Mouse (Mus musculus) embryonic facial prominence, embryonic 15.5 days (tissue): ENCODE data around the gene 2010300C02Rik. TPM values are rescaled to one million over a fixed set of nuclear protein-coding genes. Genes with fewer than 3 reads are reported as not detected.
"Not testable (repeated sequence)": the region's sequence is repeated elsewhere in the genome, so short reads cannot be mapped to it uniquely, and the experiment has no call there.

Source experiments
- ATAC-seq: fragments of 200-750 bp; cut with Nextera tagmentation; 2 replicates; pipeline ENCODE4 v1.8.0; 2017; ENCODE audit warnings: low read depth, moderate TSS enrichment; ENCODE audit not compliant: insufficient number of reproducible peaks, low FRiP score, low TSS enrichment
- H3K27ac ChIP-seq: fragments of 300-500 bp; sonication (generic); replicated peaks from 2 replicates; pipeline ENCODE4 v1.5.1; 2015; ENCODE audit warnings: mild to moderate bottlenecking, inconsistent platforms
- H3K27me3 ChIP-seq: fragments of 300-500 bp; sonication (generic); 2 replicates; pipeline ENCODE4 v1.6.1; 2015; ENCODE audit warnings: inconsistent platforms
- H3K36me3 ChIP-seq: fragments of 300-500 bp; sonication (generic); 2 replicates; pipeline ENCODE4 v1.6.1; 2015; ENCODE audit warnings: mild to moderate bottlenecking, inconsistent platforms
- H3K4me1 ChIP-seq: fragments of 300-500 bp; sonication (generic); 2 replicates; pipeline ENCODE4 v1.6.1; 2015; ENCODE audit warnings: inconsistent platforms
- H3K4me2 ChIP-seq: fragments of 300-500 bp; sonication (generic); replicated peaks from 2 replicates; pipeline ENCODE4 v1.6.1; 2015; ENCODE audit warnings: mild to moderate bottlenecking, inconsistent platforms
- H3K4me3 ChIP-seq: fragments of 300-500 bp; sonication (generic); replicated peaks from 2 replicates; pipeline ENCODE4 v1.5.1; 2015; ENCODE audit warnings: mild to moderate bottlenecking, inconsistent platforms
- H3K9ac ChIP-seq: fragments of 300-500 bp; sonication (generic); 2 replicates; pipeline ENCODE4 v1.6.1; 2015; ENCODE audit warnings: inconsistent platforms
- H3K9me3 ChIP-seq: fragments of 300-500 bp; sonication (generic); replicated peaks from 2 replicates; pipeline ENCODE4 v1.6.1; 2016; ENCODE audit warnings: inconsistent platforms
- WGBS: fragments of 180-500 bp; shearing (Covaris S2); methylation state at CpG from one replicate; pipeline ENCODE4 v1.1.7; 2015; 5-methylcytosine and 5-hydroxymethylcytosine counted together
- polyA plus RNA-seq: library from polyadenylated mRNA; unstranded; fragments of >200 nt; fragmentation: Nextera tagmentation; extraction: Ambion mirVana; gene quantifications from 2 replicates; pipeline ENCODE4 v1.2.1, GENCODE M21; 2015

The 2010300C02Rik gene
- polyA plus RNA-seq, 1 experiment from 2014 or later = 11.5 TPM

- Histone ChIP-seq H3K9ac (no peak overlapping the region), H3K4me1 (no peaks in the 10 kb centered on the region), H3K4me3 (no peak overlapping the region), H3K27ac (no peak overlapping the region), H3K4me2 (no peak overlapping the region), H3K36me3 (no peaks in the 10 kb centered on the region), H3K27me3 (no peaks in the 10 kb centered on the region), H3K9me3 (no peaks in the 10 kb centered on the region)
- WGBS = 62% methylated on average over 9 of the region's 9 CpGs
- ATAC-seq = no peak
Measured at GRCm38 (mm10) chr1:37600640-37601175, 119.2 kb downstream of the 2010300C02Rik start.

- Histone ChIP-seq H3K4me2 (no peak overlapping the region), H3K4me3 (no peak overlapping the region), H3K4me1 (no peaks in the 10 kb centered on the region), H3K27ac (no peak overlapping the region), H3K9ac (no peak overlapping the region), H3K36me3 (no peaks in the 10 kb centered on the region), H3K27me3 (no peaks in the 10 kb centered on the region), H3K9me3 (no peaks in the 10 kb centered on the region)
- 58% methylated on average over 5 of the region's 5 CpGs for WGBS
- ATAC-seq = no peak
Measured at GRCm38 (mm10) chr1:37598986-37599385, 120.9 kb downstream of the 2010300C02Rik start.

DNA sequence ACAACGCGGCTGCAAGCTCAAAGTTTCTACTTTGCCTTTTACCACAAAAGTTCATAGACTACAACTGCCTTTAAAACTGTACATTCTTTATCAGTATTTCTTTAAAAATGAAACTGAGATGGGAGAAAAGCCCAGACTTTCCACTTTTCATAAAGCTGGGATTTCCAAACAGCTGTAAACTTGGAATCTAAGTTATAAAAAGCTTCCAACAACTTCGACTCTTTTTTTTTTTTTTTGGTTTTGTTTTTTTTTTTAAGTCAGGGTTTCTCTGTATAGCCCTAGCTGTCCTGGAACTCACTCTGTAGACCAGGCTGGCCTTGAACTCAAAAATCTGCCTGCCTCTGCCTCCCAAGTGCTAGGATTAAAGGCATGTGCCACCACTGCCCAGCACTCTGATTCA, 125.1 kb downstream of the 2010300C02Rik start:
- ATAC-seq = not testable (repeated sequence)
- 81% methylated on average over 3 of the region's 3 CpGs for WGBS

GRCm38 (mm10) chr1:37585809-37586480, 133.9 kb downstream of the 2010300C02Rik start:
- H3K4me3 ChIP-seq = no peak overlapping the region
- no peak for ATAC-seq
- 0 out of 2 replicates have a peak overlapping the region, but pooled peaks have one; percentile 12 for H3K27ac ChIP-seq
- H3K4me1 ChIP-seq = no peaks in the 10 kb centered on the region
- no peak overlapping the region for H3K9ac ChIP-seq
- no peaks in the 10 kb centered on the region for H3K36me3 ChIP-seq
- no peaks in the 10 kb centered on the region for H3K9me3 ChIP-seq
- H3K27me3 ChIP-seq = no peaks in the 10 kb centered on the region
- no peak overlapping the region for H3K4me2 ChIP-seq
- WGBS = 74% methylated on average over 13 of the region's 13 CpGs

More for the DNA sequence above, 125.1 kb downstream of the 2010300C02Rik start:
- not testable (repeated sequence) for H3K9ac ChIP-seq, H3K36me3 ChIP-seq, H3K27me3 ChIP-seq, H3K4me1 ChIP-seq, H3K9me3 ChIP-seq, H3K4me2 ChIP-seq, H3K4me3 ChIP-seq, H3K27ac ChIP-seq

GRCm38 (mm10) chr1:37583795-37584464, 136.0 kb downstream of the 2010300C02Rik start:
- Histone ChIP-seq H3K4me2 (no peak overlapping the region), H3K36me3 (no peaks in the 10 kb centered on the region), H3K9ac (no peak overlapping the region), H3K4me3 (no peak overlapping the region), H3K27ac (no peak overlapping the region), H3K4me1 (no peaks in the 10 kb centered on the region), H3K27me3 (no peaks in the 10 kb centered on the region), H3K9me3 (no peaks in the 10 kb centered on the region)
- ATAC-seq = no peak
- 60% methylated on average over 9 of the region's 9 CpGs for WGBS

DNA sequence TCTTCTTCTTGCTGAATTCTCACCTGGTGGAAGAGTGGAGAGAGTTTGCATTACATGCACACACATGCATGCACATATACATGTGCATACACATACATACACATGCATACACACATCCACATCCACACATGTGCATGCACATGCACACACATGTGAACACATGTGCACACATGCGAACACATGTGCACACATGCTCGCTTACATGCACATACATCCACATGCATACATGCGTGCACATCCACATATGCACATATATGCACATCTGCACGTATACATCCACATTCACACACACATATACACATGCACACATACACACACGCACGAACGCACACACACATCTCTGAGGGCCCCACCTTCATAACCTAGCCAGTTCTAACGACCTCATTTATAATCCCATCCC, 136.7 kb downstream of the 2010300C02Rik start:
- ATAC-seq = no peak

GRCm38 (mm10) chr1:37579686-37580085, 140.2 kb downstream of the 2010300C02Rik start:
- no peak overlapping the region for H3K4me3 ChIP-seq
- H3K9me3 ChIP-seq = no peaks in the 10 kb centered on the region
- no peak overlapping the region for H3K9ac ChIP-seq
- no peak overlapping the region for H3K27ac ChIP-seq
- ATAC-seq = no peak
- WGBS = 89% methylated on average over 13 of the region's 13 CpGs
- no peak overlapping the region for H3K4me2 ChIP-seq
- H3K27me3 ChIP-seq = no peaks in the 10 kb centered on the region
- H3K36me3 ChIP-seq = no peaks in the 10 kb centered on the region
- H3K4me1 ChIP-seq = no peaks in the 10 kb centered on the region

More for the DNA sequence above, 136.7 kb downstream of the 2010300C02Rik start:
- no peak overlapping the region for H3K9ac ChIP-seq
- H3K36me3 ChIP-seq = no peaks in the 10 kb centered on the region
- 88% methylated on average over 8 of the region's 8 CpGs for WGBS
- H3K9me3 ChIP-seq = no peaks in the 10 kb centered on the region
- no peaks in the 10 kb centered on the region for H3K4me1 ChIP-seq
- H3K27me3 ChIP-seq = no peaks in the 10 kb centered on the region
- no peak overlapping the region for H3K4me2 ChIP-seq
- no peak overlapping the region for H3K27ac ChIP-seq
- no peak overlapping the region for H3K4me3 ChIP-seq

GRCm38 (mm10) chr1:37572528-37573272, 147.2 kb downstream of the 2010300C02Rik start:
- no peak overlapping the region for H3K27ac ChIP-seq
- no peak overlapping the region for H3K4me3 ChIP-seq
- 67% methylated on average over 10 of the region's 10 CpGs for WGBS
- ATAC-seq = no peak
- H3K36me3 ChIP-seq = no peaks in the 10 kb centered on the region
- H3K9me3 ChIP-seq = no peaks in the 10 kb centered on the region
- no peaks in the 10 kb centered on the region for H3K27me3 ChIP-seq
- no peaks in the 10 kb centered on the region for H3K4me1 ChIP-seq
- H3K9ac ChIP-seq = no peak overlapping the region
- H3K4me2 ChIP-seq = no peak overlapping the region

DNA sequence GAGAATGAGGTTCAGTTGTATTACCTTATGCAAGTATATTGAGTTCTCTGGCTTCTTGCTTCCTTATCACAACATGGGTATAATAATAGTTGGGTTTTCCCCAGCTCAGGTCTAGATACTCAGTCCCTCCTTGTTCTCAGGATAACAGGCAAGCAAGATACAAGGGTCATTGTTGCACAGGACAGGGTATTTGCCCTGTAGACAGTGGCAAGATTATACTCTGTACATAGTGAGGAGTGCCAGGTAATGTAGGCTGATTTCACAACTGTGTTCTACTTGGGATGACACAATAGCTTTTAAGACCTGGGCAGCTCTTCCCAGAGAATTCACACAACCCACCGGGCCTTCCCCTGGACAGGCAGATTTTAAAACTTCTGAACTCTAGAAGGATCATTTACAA, 151.5 kb downstream of the 2010300C02Rik start:
- Histone ChIP-seq H3K9ac (no peak overlapping the region), H3K4me3 (no peak overlapping the region), H3K4me1 (no peaks in the 10 kb centered on the region), H3K36me3 (no peaks in the 10 kb centered on the region), H3K4me2 (no peak overlapping the region), H3K27me3 (no peaks in the 10 kb centered on the region), H3K27ac (no peak overlapping the region), H3K9me3 (no peaks in the 10 kb centered on the region)
- no peak for ATAC-seq
- WGBS = 72% methylated on average over 1 of the region's 1 CpGs

GRCm38 (mm10) chr1:37566754-37567153, 153.1 kb downstream of the 2010300C02Rik start:
- ATAC-seq = no peak

DNA sequence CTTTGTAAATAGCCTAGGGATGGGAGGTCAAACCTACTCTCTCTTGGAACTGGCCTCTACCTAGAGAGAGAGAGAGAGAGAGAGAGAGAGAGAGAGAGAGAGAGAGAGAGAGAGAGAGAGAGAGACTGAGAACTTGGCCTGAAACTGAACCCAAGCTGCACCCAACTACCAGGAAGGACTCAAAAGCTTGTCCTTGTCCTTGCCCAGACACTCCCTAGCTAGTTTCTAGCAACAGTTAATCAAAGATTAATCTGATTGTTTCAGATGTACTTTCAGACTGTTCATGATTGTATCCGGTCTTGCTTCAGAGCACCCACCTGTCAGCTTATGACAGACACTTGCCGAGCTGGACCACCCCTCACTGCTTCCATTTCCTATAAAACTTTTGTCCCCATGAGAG, 153.5 kb downstream of the 2010300C02Rik start:
- Histone ChIP-seq H3K27ac (no peak overlapping the region), H3K4me1 (no peaks in the 10 kb centered on the region), H3K4me2 (no peak overlapping the region), H3K27me3 (no peaks in the 10 kb centered on the region), H3K9me3 (no peaks in the 10 kb centered on the region), H3K36me3 (no peaks in the 10 kb centered on the region), H3K9ac (no peak overlapping the region), H3K4me3 (no peak overlapping the region)
- 82% methylated on average over 2 of the region's 2 CpGs for whole genome bisulfite sequencing
- no peak for ATAC-seq

More at GRCm38 (mm10) chr1:37566754-37567153, 153.1 kb downstream of the 2010300C02Rik start:
- H3K27ac ChIP-seq = no peak overlapping the region
- H3K9me3 ChIP-seq = no peaks in the 10 kb centered on the region
- no peaks in the 10 kb centered on the region for H3K27me3 ChIP-seq
- no peaks in the 10 kb centered on the region for H3K36me3 ChIP-seq
- H3K4me1 ChIP-seq = no peaks in the 10 kb centered on the region
- H3K4me2 ChIP-seq = no peak overlapping the region
- no peak overlapping the region for H3K4me3 ChIP-seq
- WGBS = 72% methylated on average over 4 of the region's 4 CpGs
- H3K9ac ChIP-seq = no peak overlapping the region
